Mouse (Mus musculus) lung, adult 18-20 months (tissue): ENCODE data around the gene Rpl3.

ENCODE experiments used
- DNase-seq, 2 experiments: peaks; one replicate each; pipeline ENCODE4 v3.0.0; 2022; ENCODE audit warnings: mixed read lengths in 2 of 2

Rpl3 gene

GRCm38 (mm10) chr15:80028862-80029261 lies 62.8 kb downstream of the Rpl3 start:
- no peak for DNase-seq
